Mouse (Mus musculus) bone marrow, adult 2 months (tissue): ENCODE measurements at regions not wholly inside any gene's neighbourhood (a gene's known extent, or its start where the extent isn't known, plus 50 kb on each side); places are given as distances from the start of the nearest gene placed in this dataset.

ENCODE experiments used
- H3K27ac ChIP-seq: fragments of 200-500 bp; 2 replicates; pipeline ENCODE4 v1.5.1; 2012; ENCODE audit warnings: low read depth, mild to moderate bottlenecking, control low read depth, inconsistent platforms, low read length; ENCODE audit not compliant: control insufficient read depth, poor library complexity, insufficient read depth
- H3K4me1 ChIP-seq: fragments of 200-500 bp; 2 replicates; pipeline ENCODE4 v1.6.1; 2011; ENCODE audit warnings: low read length; ENCODE audit not compliant: control insufficient read depth, insufficient read depth
- H3K4me3 ChIP-seq: fragments of 200-500 bp; replicated peaks from 2 replicates; pipeline ENCODE3; 2011; ENCODE audit warnings: mild to moderate bottlenecking, low read depth, low read length, control low read depth; ENCODE audit not compliant: control insufficient read depth
- CTCF ChIP-seq: fragments of 200-500 bp; IDR thresholded peaks from 2 replicates; pipeline ENCODE4 v1.5.1; 2011; ENCODE audit warnings: low read length, control low read depth; ENCODE audit not compliant: control insufficient read depth, insufficient read depth
- POLR2A ChIP-seq: fragments of 200-500 bp; IDR thresholded peaks from 2 replicates; pipeline ENCODE4 v1.6.1; 2011; ENCODE audit warnings: low read depth, mild to moderate bottlenecking, control low read depth, low read length, borderline replicate concordance; ENCODE audit not compliant: control insufficient read depth
- WGBS: fragments of 180-500 bp; shearing (Covaris S2); methylation state at CpG from one replicate; pipeline ENCODE4 v1.1.7; 2018; 5-methylcytosine and 5-hydroxymethylcytosine counted together

GRCm38 (mm10) chr13:60290820-60291219 lies 113.7 kb upstream of the Gas1 start:
- H3K4me3 ChIP-seq = no peak overlapping the region
- TF ChIP-seq CTCF = no peak
- TF ChIP-seq POLR2A = no peak
- H3K27ac ChIP-seq = no peak overlapping the region
- WGBS = 79% methylated on average over 4 of the region's 4 CpGs
- H3K4me1 ChIP-seq = no peaks in the 10 kb centered on the region; the same call in none of the 2 replicates

- H3K4me3 ChIP-seq = no peak overlapping the region
- 78% methylated on average over 3 of the region's 3 CpGs for WGBS
- TF ChIP-seq POLR2A (no peak), CTCF (no peak)
Measured at GRCm38 (mm10) chr13:60291344-60291743, 114.2 kb upstream of the Gas1 start.

GRCm38 (mm10) chr13:60296201-60296895 lies 119.2 kb upstream of the Gas1 start:
- TF ChIP-seq POLR2A (no peak), CTCF (no peak)
- 58% methylated on average over 13 of the region's 13 CpGs for WGBS
- Histone ChIP-seq H3K27ac (no peak overlapping the region), H3K4me1 (no peaks in the 10 kb centered on the region; the same call in 1 of the 2 replicates), H3K4me3 (no peak overlapping the region)

More at GRCm38 (mm10) chr13:60291344-60291743, 114.2 kb upstream of the Gas1 start:
- Histone ChIP-seq H3K4me1 (no peaks in the 10 kb centered on the region; the same call in 1 of the 2 replicates), H3K27ac (no peak overlapping the region)

GRCm38 (mm10) chr13:60296896-60297275 lies 119.7 kb upstream of the Gas1 start:
- H3K27ac ChIP-seq = no peak overlapping the region
- no peaks in the 10 kb centered on the region; the same call in 1 of the 2 replicates for H3K4me1 ChIP-seq
- 88% methylated on average over 6 of the region's 6 CpGs for WGBS
- H3K4me3 ChIP-seq = no peak overlapping the region
- TF ChIP-seq CTCF = no peak
- no peak for TF ChIP-seq POLR2A

- no peak for TF ChIP-seq POLR2A
- no peak for TF ChIP-seq CTCF
- no peak overlapping the region for H3K27ac ChIP-seq
- WGBS = 68% methylated on average over 2 of the region's 2 CpGs
- no peak overlapping the region for H3K4me3 ChIP-seq
- no peaks in the 10 kb centered on the region; the same call in 1 of the 2 replicates for H3K4me1 ChIP-seq
Measured at GRCm38 (mm10) chr13:60298575-60298974, 121.4 kb upstream of the Gas1 start.

GRCm38 (mm10) chr13:60299076-60299475 lies 121.9 kb upstream of the Gas1 start:
- 83% methylated on average over 5 of the region's 5 CpGs for WGBS
- TF ChIP-seq CTCF (no peak), POLR2A (no peak)
- Histone ChIP-seq H3K27ac (no peak overlapping the region), H3K4me1 (no peaks in the 10 kb centered on the region; the same call in 1 of the 2 replicates), H3K4me3 (no peak overlapping the region)

- 81% methylated on average over 9 of the region's 9 CpGs for WGBS
- no peak overlapping the region for H3K27ac ChIP-seq
- no peak overlapping the region for H3K4me3 ChIP-seq
- TF ChIP-seq POLR2A (no peak), CTCF (no peak)
- H3K4me1 ChIP-seq = no peaks in the 10 kb centered on the region
Measured at GRCm38 (mm10) chr13:60303561-60303960, 126.4 kb upstream of the Gas1 start.

GRCm38 (mm10) chr13:60305028-60305810 lies 128.1 kb upstream of the Gas1 start:
- Histone ChIP-seq H3K4me1 (no peaks in the 10 kb centered on the region), H3K27ac (no peak overlapping the region), H3K4me3 (no peak overlapping the region)
- no peak for TF ChIP-seq POLR2A
- no peak for TF ChIP-seq CTCF
- 73% methylated on average over 1 of the region's 1 CpGs for WGBS
